Mouse (Mus musculus) kidney, postnatal 36 days (tissue): Measurements from ENCODE around the gene Smim5.
"Not testable (repeated sequence)": the region's sequence is repeated elsewhere in the genome, so short reads cannot be mapped to it uniquely, and the experiment has no call there.

ENCODE experiments used
- DNase-seq, 2 experiments: peaks; one replicate each; pipeline ENCODE4 v3.0.0; 2021 to 2022; ENCODE audit warnings: mixed read lengths in 2 of 2

Smim5 gene

GRCm38 (mm10) chr11:115899486-115900266 lies at the start of gene Smim5:
Smim5 (plus strand) TSS chr11:115899966.
- DNase-seq, result peak; percentile 78 to 91

DNA sequence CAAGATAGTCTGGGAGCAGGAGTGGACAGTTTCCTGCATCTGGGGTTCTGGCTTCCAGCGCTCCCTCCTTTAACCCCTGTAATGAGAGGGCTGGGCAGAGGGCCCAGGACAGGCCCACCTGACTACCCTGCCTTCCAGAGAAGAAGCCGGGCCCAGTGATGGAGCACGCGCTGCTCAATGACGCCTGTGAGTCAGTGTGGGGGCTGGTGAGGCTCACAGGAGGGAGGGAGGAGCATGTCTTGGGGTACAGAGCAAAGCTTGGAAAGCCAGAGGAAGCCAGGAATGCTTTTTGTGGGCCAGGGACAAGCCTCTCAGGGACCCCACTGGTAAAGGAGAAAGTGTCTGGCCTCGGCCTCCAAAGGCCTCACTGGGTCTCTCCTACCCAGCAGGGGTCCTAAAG lies 45.1 kb upstream of the Smim5 start:
- DNase-seq, result no peak

- DNase-seq, result not testable (repeated sequence)
These were observed 42.6 kb upstream of the Smim5 start for GRCm38 (mm10) chr11:115857146-115857545.

DNA sequence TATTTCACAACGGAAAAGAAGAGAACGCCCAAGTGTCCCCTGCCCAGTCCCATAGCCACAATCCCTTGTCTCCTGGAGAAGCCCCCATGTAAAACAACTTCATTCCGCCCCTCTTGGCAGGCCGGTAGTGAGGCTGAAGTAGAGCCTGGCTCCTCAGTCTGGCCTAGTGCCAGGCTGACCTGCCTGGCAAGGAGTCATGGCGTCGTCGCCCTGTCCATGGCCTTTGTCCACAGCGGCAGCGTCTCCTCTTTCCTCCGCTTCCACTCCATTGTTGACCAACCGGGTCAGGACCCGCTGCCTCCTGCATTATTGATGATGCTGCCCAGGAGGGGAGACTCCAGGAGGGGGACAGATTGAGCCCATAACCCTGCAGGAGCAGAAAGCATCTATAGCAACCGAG lies 41.8 kb upstream of the Smim5 start:
- DNase-seq, result peak; percentile 56 to 77

DNA sequence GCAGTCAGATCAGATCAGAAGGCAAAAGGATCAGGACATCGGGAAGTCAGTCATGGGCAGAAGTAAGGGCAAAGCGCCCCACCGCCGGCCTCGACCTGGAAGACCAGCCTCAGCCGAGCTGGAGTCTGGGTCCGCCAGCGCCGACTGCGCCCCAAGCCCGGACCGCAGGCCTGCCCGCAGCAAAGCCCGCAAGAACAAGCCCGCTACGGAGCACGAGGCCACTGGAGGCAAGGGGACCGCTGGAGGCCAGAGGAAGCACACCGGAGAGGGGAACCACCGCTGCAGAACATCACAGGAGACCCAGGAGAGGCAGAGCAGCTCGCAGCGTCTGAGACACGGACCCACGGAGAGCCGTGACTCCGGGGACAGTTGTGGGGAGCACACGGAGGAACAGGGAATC lies 41.4 kb upstream of the Smim5 start, which contains the start of gene Myo15b:
Gene Myo15b, plus strand, starts transcription at position 53 of the 400 bp plus-strand sequence.
- no peak for DNase-seq

- peak; percentile 89 to 95 for DNase-seq
These were observed 40.4 kb upstream of the Smim5 start for GRCm38 (mm10) chr11:115859143-115859945.

DNA sequence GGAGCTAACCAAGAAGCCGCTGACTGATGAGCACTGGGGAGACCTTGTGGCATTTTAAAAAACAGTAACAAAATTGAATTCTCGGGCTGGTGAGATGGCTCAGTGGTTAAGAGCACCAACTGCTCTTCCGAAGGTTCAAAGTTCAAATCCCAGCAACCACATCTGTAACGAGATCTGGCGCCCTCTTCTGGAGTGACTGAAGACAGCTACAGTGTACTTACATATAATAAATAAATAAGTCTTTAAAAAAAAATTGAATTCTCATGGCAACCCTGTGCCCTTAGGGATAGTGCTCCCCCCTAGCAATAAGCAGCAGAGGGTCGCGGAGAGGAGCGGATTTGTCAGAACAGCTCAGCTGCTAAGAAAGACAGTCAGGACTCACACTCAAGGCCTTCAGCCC lies 35.9 kb upstream of the Smim5 start:
- peak in 1 of 2 experiments; percentile 46 for DNase-seq

GRCm38 (mm10) chr11:115869393-115869792 lies 30.4 kb upstream of the Smim5 start:
- no peak for DNase-seq

- no peak for DNase-seq
These were observed 27.3 kb upstream of the Smim5 start for GRCm38 (mm10) chr11:115872437-115872836.

DNA sequence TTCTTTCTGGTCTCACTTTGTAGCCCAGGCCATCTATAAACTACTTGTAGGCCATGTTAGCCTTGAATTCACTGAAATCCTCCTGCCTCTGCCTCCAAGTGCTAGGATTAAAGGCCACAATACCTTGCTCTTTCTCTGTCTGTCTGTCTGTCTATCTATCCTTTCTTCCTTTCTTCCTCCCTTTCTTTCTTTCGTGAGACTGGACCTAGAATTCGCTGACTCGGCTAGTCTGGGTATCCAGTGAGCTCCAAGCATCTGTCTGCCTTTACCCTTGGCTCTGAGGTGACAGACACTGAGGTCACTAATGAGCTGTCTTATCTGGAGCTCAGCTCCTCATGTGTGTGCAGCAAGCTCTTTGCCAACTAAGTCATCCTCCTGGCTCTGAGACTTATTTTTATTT lies 23.8 kb upstream of the Smim5 start:
- DNase-seq, result no peak

GRCm38 (mm10) chr11:115876438-115876837 lies 23.3 kb upstream of the Smim5 start:
- no peak for DNase-seq

DNA sequence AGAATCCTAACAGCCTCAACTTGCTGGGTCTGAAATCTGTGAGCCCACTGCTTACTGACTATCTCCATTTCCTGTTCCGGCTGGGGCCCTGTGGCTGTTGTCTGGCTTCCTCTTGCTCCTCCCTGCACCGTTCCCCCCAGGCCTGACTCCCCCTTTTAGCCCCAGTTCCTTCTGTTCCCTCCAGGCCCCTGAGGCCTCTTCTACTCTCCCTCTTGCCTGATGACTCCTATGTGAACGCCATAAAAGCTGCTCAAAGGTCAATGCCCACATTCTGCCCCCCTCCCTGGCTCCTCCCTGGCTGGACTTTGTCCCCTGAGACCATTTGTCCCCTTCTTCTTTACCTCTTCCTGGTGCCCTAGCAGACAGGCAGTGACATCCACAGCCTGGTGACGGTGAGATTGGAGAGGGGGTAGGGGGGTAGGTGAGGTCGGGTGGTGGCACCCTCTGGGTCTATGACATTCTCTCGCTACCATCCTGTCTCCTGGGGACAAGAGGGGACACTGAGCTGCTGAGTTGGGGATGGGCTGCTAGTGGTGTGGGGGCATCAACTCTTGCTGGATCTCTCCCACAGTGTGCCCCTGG lies 22.5 kb upstream of the Smim5 start:
- peak; percentile 80 to 82 for DNase-seq

- peak; percentile 60 to 81 for DNase-seq
These were observed 21.7 kb upstream of the Smim5 start for GRCm38 (mm10) chr11:115878071-115878470.

DNA sequence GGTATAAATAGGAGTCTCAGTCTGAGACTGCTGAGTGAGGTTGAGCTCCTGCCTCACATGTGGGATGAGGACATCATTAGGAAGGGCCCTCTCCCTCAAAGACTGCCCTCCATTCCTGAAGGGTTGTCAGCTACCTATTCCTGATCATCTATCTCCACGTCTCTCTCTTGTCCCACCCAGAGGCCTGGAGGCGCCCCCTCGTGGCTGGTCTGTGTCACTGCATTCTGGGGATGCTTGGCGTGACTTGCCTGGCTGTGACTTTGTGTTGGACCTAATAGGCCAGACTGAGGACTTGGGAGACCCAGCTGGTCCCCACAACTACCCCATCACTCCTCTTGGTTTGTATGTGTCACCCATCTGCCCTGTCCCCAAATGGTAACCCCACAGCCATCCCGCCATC lies 18.8 kb upstream of the Smim5 start:
- DNase-seq, result peak in 1 of 2 experiments; percentile 56

GRCm38 (mm10) chr11:115883251-115883650 lies 16.5 kb upstream of the Smim5 start:
- no peak for DNase-seq

- DNase-seq, result peak; percentile 51 to 72
These were observed 15.4 kb upstream of the Smim5 start for GRCm38 (mm10) chr11:115884361-115884760.

DNA sequence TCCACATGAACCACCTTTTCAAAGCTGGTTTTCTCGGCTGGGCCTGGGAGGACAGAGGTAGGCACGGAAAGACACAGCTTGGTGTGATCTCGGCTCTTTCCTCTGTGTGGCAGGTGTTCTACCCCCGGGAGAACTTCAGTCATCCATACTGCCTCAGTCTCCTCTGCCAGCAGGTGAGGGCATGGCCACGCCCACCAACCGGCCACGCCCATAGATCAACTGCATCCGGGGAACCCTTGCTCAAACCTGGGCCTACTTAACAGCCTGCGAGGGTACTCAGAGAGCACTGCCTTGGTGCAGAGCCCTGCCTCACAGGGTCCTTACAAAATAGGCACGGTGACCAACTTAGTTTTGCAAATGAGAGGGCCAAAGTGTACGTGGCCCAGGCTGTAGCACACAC lies 14.5 kb upstream of the Smim5 start:
- no peak for DNase-seq

- DNase-seq, result no peak
These were observed 13.3 kb upstream of the Smim5 start for GRCm38 (mm10) chr11:115886446-115886845.

- DNase-seq, result no peak
These were observed 11.7 kb upstream of the Smim5 start for GRCm38 (mm10) chr11:115888020-115888419.

GRCm38 (mm10) chr11:115889159-115889558 lies 10.6 kb upstream of the Smim5 start:
- DNase-seq, result no peak

DNA sequence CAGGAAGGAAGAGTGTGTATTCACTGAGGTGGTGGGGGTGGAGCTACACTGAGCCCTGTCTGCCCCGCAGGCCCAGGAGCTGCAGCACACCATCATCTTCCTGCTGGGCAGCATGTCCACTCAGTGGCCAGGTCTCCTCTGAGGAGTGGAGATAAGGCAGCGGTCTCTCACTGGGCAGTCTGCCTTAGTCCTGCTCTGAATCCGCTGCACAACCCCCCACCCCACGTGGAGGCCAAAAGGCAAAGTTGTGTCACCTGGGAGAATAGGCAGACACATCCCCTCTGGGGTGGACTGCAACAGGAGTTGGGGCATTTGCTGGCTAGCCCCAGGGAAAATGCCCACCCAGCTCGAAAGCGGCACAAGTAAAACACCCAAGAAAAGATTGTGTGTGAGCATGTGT lies 7.6 kb upstream of the Smim5 start:
- DNase-seq, result no peak

DNA sequence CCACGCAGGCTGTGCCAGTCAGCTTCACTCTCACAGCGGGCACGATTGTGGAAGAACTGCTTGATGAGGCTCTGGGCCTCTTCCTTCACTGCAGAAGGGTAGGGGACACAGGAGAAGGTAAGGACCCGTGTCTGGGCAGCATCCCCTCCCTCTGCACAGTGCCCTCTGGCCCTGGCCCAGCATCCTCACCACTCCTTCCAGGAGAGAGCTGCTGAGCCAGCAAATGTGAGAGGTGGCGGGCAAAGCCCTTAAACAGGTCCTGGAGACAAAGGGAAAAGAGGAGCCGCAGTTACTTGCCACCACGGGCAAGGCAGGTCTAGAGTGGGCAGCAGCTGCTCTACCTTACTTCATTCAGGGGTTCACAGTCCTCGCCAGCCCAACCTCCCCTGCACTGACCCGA lies 6.7 kb upstream of the Smim5 start:
- DNase-seq, result peak; percentile 24 to 61

DNA sequence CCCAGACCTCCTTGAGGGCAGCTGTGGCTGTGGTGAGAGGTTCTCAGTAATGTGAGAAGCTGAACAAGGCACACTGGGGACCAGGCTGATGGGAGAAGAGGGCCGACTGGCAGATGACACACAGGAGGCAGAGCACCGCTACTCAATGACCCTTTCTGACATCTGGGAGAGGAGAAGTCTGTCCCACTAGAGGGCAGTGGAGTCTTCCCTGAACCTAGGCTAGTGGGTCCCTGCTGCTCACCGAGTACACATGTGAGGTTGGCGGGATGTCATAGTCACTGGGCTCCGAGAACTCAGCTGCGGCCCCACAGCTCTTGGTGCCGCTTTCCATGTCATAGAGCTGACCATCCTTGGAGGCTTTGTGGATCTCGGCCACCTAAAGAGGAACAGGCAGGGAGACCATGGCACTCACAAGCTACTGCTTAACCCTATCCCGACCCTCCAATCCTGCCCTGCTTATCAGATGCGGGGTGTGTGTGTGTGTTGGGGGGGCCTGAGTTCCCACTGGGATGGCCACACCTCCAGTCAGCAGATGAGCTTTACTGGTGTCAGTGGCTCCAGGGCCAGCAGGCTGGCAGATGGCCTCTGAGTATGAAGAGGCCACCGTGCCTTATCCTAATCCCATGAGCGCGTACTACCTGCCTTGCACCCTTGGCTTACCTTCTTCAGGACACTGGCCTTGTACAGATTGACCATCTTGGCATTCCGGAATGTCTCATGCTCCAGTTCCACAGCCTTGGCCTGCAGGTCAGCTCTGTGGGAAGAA lies 4.8 kb upstream of the Smim5 start:
- DNase-seq, result peak; percentile 49 to 57
